Mouse (Mus musculus) forebrain, postnatal 0 days (tissue): ENCODE results near the gene Cckbr. TPM values are rescaled to one million over a fixed set of nuclear protein-coding genes. Genes with fewer than 3 reads are reported as not detected.

Experiments
- ATAC-seq: fragments of 200-750 bp; cut with Nextera tagmentation; 2 replicates; pipeline ENCODE4 v1.8.0; 2017; ENCODE audit warnings: mild to moderate bottlenecking, moderate library complexity
- DNase-seq: peaks from one replicate; pipeline ENCODE4 v3.0.0-alpha.2; 2015
- H3K27ac ChIP-seq: fragments of 300-500 bp; sonication (generic); 2 replicates; pipeline ENCODE4 v1.5.1; 2014; ENCODE audit warnings: low read depth, mild to moderate bottlenecking, antibody characterized with exemption, low read length, moderate library complexity, mixed read lengths
- H3K27me3 ChIP-seq: fragments of 300-500 bp; sonication (generic); 2 replicates; pipeline ENCODE4 v1.6.1; 2014; ENCODE audit warnings: mild to moderate bottlenecking, low read length, mixed read lengths; ENCODE audit not compliant: insufficient read depth
- H3K36me3 ChIP-seq: fragments of 300-500 bp; sonication (generic); 2 replicates; pipeline ENCODE4 v1.6.1; 2014; ENCODE audit warnings: mild to moderate bottlenecking, moderate library complexity; ENCODE audit not compliant: insufficient read depth
- H3K4me1 ChIP-seq: fragments of 300-500 bp; sonication (generic); 2 replicates; pipeline ENCODE4 v1.6.1; 2014; ENCODE audit warnings: antibody characterized with exemption; ENCODE audit not compliant: insufficient read depth
- H3K4me2 ChIP-seq: fragments of 300-500 bp; sonication (generic); 2 replicates; pipeline ENCODE4 v1.6.1; 2014; ENCODE audit warnings: low read depth, mild to moderate bottlenecking, moderate library complexity
- H3K4me3 ChIP-seq: fragments of 300-500 bp; sonication (generic); 2 replicates; pipeline ENCODE4 v1.5.1; 2014; ENCODE audit warnings: low read depth, low read length, mixed read lengths
- H3K9ac ChIP-seq: fragments of 300-500 bp; sonication (generic); 2 replicates; pipeline ENCODE4 v1.6.1; 2014; ENCODE audit warnings: mild to moderate bottlenecking
- H3K9me3 ChIP-seq: fragments of 300-500 bp; sonication (generic); 2 replicates; pipeline ENCODE4 v1.6.1; 2016; ENCODE audit warnings: low read length
- CTCF ChIP-seq: sonication (generic); IDR thresholded peaks from 2 replicates; pipeline ENCODE4 v1.5.1; 2016; ENCODE audit warnings: antibody characterized with exemption, control low read depth, low read depth
- WGBS: fragments of 180-500 bp; shearing (Covaris S2); extraction: QIAGEN DNeasy Blood & Tissue Kit; methylation state at CpG from one replicate; pipeline ENCODE4 v1.1.7; 2014; 5-methylcytosine and 5-hydroxymethylcytosine counted together
- polyA plus RNA-seq: library from polyadenylated mRNA; unstranded; fragments of >200 nt; fragmentation: Nextera tagmentation; extraction: Ambion mirVana; gene quantifications from 2 replicates; pipeline ENCODE4 v1.2.1, GENCODE M21; 2015
- total RNA-seq: library from RNA; depleted of rRNA; stranded (reverse); fragments of >200 nt; gene quantifications from 2 replicates; pipeline ENCODE4 v1.2.3, GENCODE M21; 2014; rRNA removed

The Cckbr gene
- total and polyA plus RNA-seq, 2 experiments from 2014 or later: 5.1 to 6.2 TPM

DNA sequence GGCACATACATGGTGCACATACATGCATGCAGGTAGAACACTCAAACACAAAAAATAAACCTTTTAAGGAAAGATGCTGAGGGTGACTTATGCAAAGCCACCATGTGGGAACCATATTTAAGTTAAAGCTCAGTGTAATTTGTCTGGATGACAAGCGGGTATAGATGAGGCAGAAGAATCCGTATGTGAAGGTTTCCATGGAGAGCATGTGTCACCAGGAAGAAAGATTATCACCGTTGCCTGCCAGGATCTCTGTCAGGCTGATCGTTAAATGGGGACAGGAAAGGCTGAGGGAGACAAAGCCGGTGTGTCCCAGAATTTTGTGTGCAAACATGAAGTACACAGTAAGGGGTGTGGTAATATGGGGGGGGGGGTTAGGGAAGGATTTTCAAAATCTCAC lies 89.0 kb downstream of the Cckbr start:
- Histone ChIP-seq H3K27ac (peak overlapping the region; percentile 45; the same call in 1 of the 2 replicates), H3K36me3 (no peaks in the 10 kb centered on the region), H3K4me3 (no peak overlapping the region), H3K9me3 (no peaks in the 10 kb centered on the region), H3K4me2 (no peak overlapping the region), H3K27me3 (no peaks in the 10 kb centered on the region), H3K9ac (no peak overlapping the region), H3K4me1 (peaks cover 15% of the 10 kb centered on the region; the same call in 1 of the 2 replicates)
- ATAC-seq: peak; percentile 40
- DNase-seq: peak; percentile 9
- 44% methylated on average over 5 of the region's 5 CpGs for WGBS
- no peak for TF ChIP-seq CTCF

GRCm38 (mm10) chr7:105515178-105515577 lies 89.6 kb downstream of the Cckbr start:
- 15% methylated on average over 5 of the region's 5 CpGs for WGBS
- no peaks in the 10 kb centered on the region for H3K9me3 ChIP-seq
- no peak overlapping the region for H3K4me2 ChIP-seq
- no peak overlapping the region for H3K27ac ChIP-seq
- no peak overlapping the region for H3K9ac ChIP-seq
- no peak overlapping the region for H3K4me3 ChIP-seq
- H3K27me3 ChIP-seq: no peaks in the 10 kb centered on the region
- ATAC-seq: 0 out of 2 replicates have a peak, but pooled peaks have one; percentile 15
- peak; percentile 71 for DNase-seq
- no peaks in the 10 kb centered on the region for H3K36me3 ChIP-seq
- H3K4me1 ChIP-seq: peaks cover 15% of the 10 kb centered on the region; the same call in 1 of the 2 replicates
- peak; percentile 92 for TF ChIP-seq CTCF

- peaks cover 15% of the 10 kb centered on the region; the same call in 1 of the 2 replicates for H3K4me1 ChIP-seq
- H3K27ac ChIP-seq: no peak overlapping the region
- H3K27me3 ChIP-seq: no peaks in the 10 kb centered on the region
- H3K9ac ChIP-seq: no peak overlapping the region
- no peak for DNase-seq
- 38% methylated on average over 9 of the region's 9 CpGs for WGBS
- H3K9me3 ChIP-seq: no peaks in the 10 kb centered on the region
- no peak overlapping the region for H3K4me2 ChIP-seq
- ATAC-seq: no peak
- H3K4me3 ChIP-seq: no peak overlapping the region
- no peaks in the 10 kb centered on the region for H3K36me3 ChIP-seq
- no peak for TF ChIP-seq CTCF
Measured at GRCm38 (mm10) chr7:105516669-105517360, 91.3 kb downstream of the Cckbr start.

DNA sequence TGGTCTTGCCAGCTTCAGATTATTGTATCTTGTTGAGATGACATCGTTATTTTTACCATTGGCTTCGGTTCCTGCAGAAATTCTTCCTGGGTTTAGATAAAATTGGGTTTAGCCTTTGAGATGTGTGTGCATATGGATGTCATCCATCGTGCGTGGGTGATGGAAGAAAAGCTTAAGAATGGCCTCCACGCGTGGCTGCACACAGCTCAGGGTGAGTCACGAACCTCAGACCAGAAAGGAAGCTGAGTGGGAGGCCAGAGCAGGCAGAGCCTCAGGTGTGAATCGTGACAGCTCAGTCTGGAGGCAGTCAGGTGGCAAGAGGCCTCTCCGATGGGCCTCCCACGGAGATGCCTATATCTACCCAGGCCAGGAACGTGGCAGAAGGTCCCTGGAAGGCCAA lies 93.8 kb downstream of the Cckbr start:
- ATAC-seq (no peak), DNase-seq (no peak)
- no peak overlapping the region for H3K4me2 ChIP-seq
- H3K9me3 ChIP-seq: no peaks in the 10 kb centered on the region
- H3K36me3 ChIP-seq: no peaks in the 10 kb centered on the region
- no peak for TF ChIP-seq CTCF
- H3K4me1 ChIP-seq: peaks cover 9% of the 10 kb centered on the region; the same call in 1 of the 2 replicates
- 68% methylated on average over 11 of the region's 11 CpGs for WGBS
- no peak overlapping the region for H3K9ac ChIP-seq
- H3K27me3 ChIP-seq: no peaks in the 10 kb centered on the region
- no peak overlapping the region for H3K4me3 ChIP-seq
- H3K27ac ChIP-seq: no peak overlapping the region

DNA sequence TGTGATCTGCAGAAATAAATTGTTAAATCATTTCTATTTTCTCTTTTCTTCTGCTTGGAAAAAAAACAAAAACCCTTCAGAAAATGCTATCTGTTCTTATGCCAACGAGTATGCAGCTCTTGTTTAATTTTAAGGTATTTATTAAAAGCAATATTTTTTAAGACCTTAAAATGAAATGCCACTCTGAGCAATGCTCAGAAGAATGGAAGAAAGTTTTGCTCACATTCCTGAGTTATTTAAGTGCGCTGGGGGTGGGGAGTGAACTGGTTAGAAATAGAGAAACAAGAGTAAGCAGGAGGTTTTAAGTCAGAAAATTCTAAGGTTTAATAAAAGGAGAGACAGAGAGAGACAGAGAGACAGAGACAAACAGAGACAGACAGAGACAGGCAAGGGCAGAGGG lies 94.2 kb downstream of the Cckbr start:
- Histone ChIP-seq H3K9ac (no peak overlapping the region), H3K4me1 (peaks cover 4% of the 10 kb centered on the region; the same call in 1 of the 2 replicates), H3K4me3 (no peak overlapping the region), H3K4me2 (no peak overlapping the region), H3K27me3 (no peaks in the 10 kb centered on the region), H3K27ac (no peak overlapping the region), H3K9me3 (no peaks in the 10 kb centered on the region), H3K36me3 (no peaks in the 10 kb centered on the region)
- DNase-seq: no peak
- no peak for TF ChIP-seq CTCF
- 83% methylated on average over 2 of the region's 2 CpGs for WGBS
- ATAC-seq: no peak

DNA sequence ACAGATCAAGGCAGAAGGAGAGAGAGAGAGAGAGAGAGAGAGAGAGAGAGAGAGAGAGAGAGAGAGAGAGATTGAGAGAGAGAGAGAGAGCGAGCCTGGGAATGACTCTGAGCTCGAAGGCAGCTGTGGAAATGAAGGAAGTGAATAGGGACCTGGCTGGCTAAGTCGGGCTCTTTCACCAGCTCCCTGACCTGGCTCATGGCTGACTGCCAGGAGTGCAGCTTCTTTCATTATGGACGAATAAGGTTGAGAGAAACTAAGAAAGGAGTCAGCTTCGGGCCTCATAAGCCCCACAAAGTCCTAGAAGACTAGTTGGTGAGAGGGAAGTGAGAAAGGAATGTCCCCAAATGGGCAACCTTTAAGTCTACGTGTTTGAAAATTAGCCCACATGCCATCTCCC lies 94.7 kb downstream of the Cckbr start:
- Histone ChIP-seq H3K27ac (no peak overlapping the region), H3K4me1 (peaks cover under 1% of the 10 kb centered on the region; the same call in 1 of the 2 replicates), H3K9me3 (no peaks in the 10 kb centered on the region), H3K27me3 (no peaks in the 10 kb centered on the region), H3K4me3 (no peak overlapping the region), H3K36me3 (no peaks in the 10 kb centered on the region), H3K4me2 (no peak overlapping the region), H3K9ac (no peak overlapping the region)
- ATAC-seq: no peak
- 32% methylated on average over 6 of the region's 6 CpGs for WGBS
- TF ChIP-seq CTCF: no peak
- DNase-seq: no peak

Other genes starting within 250 kb of the Cckbr start
- not detected in 2 replicates for gene Olfr685, start 239.7 kb upstream of the Cckbr start, total RNA-seq
- gene Olfr685, start 239.7 kb upstream of the Cckbr start, polyA plus RNA-seq: not detected in 2 replicates
- gene Olfr686, start 218.2 kb upstream of the Cckbr start, total RNA-seq: not detected in 2 replicates
- gene Olfr686, start 218.2 kb upstream of the Cckbr start, polyA plus RNA-seq: not detected in 2 replicates
- gene Olfr688, start 137.6 kb upstream of the Cckbr start, total RNA-seq: not detected in 2 replicates
- gene Olfr688, start 137.6 kb upstream of the Cckbr start, polyA plus RNA-seq: not detected in 2 replicates
- not detected in 2 replicates for gene Olfr689, start 114.6 kb upstream of the Cckbr start, total RNA-seq
- not detected in 2 replicates for gene Olfr689, start 114.6 kb upstream of the Cckbr start, polyA plus RNA-seq
- gene Olfr690, start 91.6 kb upstream of the Cckbr start, total RNA-seq: 0.10 TPM in 1 of 2 replicates, not detected in the other
- not detected in 2 replicates for gene Olfr690, start 91.6 kb upstream of the Cckbr start, polyA plus RNA-seq
- gene Olfr691, start 83.5 kb upstream of the Cckbr start, total RNA-seq: not detected in 2 replicates
- gene Olfr691, start 83.5 kb upstream of the Cckbr start, polyA plus RNA-seq: not detected in 2 replicates
- gene Olfr692, start 57.5 kb upstream of the Cckbr start, total RNA-seq: not detected in 2 replicates
- not detected in 2 replicates for gene Olfr692, start 57.5 kb upstream of the Cckbr start, polyA plus RNA-seq
- not detected in 2 replicates for gene Gm5901, start 50.7 kb upstream of the Cckbr start, total RNA-seq
- gene Gm5901, start 50.7 kb upstream of the Cckbr start, polyA plus RNA-seq: not detected in 2 replicates
- 28.0 and 42.1 TPM in 2 replicates for gene Fam160a2, start 25.7 kb upstream of the Cckbr start, total RNA-seq
- gene Fam160a2, start 25.7 kb upstream of the Cckbr start, polyA plus RNA-seq: 27.7 and 36.9 TPM in 2 replicates
- 0.29 and 0.38 TPM in 2 replicates for gene Cnga4, start 21.2 kb upstream of the Cckbr start, total RNA-seq
- gene Cnga4, start 21.2 kb upstream of the Cckbr start, polyA plus RNA-seq: 0.10 and 0.18 TPM in 2 replicates
- 28.6 and 30.9 TPM in 2 replicates for gene Cavin3, start 56.6 kb downstream of the Cckbr start, total RNA-seq
- 31.7 and 33.5 TPM in 2 replicates for gene Cavin3, start 56.6 kb downstream of the Cckbr start, polyA plus RNA-seq
- 100 and 124 TPM in 2 replicates for gene Smpd1, start 128.6 kb downstream of the Cckbr start, total RNA-seq
- 88.8 and 100 TPM in 2 replicates for gene Smpd1, start 128.6 kb downstream of the Cckbr start, polyA plus RNA-seq
- 451 and 455 TPM in 2 replicates for gene Apbb1, start 155.9 kb downstream of the Cckbr start, total RNA-seq
- 329 and 350 TPM in 2 replicates for gene Apbb1, start 155.9 kb downstream of the Cckbr start, polyA plus RNA-seq
- gene Hpx, start 174.4 kb downstream of the Cckbr start, total RNA-seq: not detected in 2 replicates
- gene Hpx, start 174.4 kb downstream of the Cckbr start, polyA plus RNA-seq: 0.17 and 0.21 TPM in 2 replicates
- gene Trim3, start 207.8 kb downstream of the Cckbr start, total RNA-seq: 142 and 160 TPM in 2 replicates
- 70.5 and 93.0 TPM in 2 replicates for gene Trim3, start 207.8 kb downstream of the Cckbr start, polyA plus RNA-seq
- 49.8 and 65.6 TPM in 2 replicates for gene Timm10b, start 214.3 kb downstream of the Cckbr start, total RNA-seq
- 160 and 167 TPM in 2 replicates for gene Timm10b, start 214.3 kb downstream of the Cckbr start, polyA plus RNA-seq
- gene Arfip2, start 214.7 kb downstream of the Cckbr start, total RNA-seq: 89.7 and 93.8 TPM in 2 replicates
- gene Arfip2, start 214.7 kb downstream of the Cckbr start, polyA plus RNA-seq: 88.6 and 93.4 TPM in 2 replicates
- gene Gm45799, start 214.8 kb downstream of the Cckbr start, total RNA-seq: 45.3 and 52.9 TPM in 2 replicates
- gene Gm45799, start 214.8 kb downstream of the Cckbr start, polyA plus RNA-seq: 34.2 and 41.2 TPM in 2 replicates
- gene Dnhd1, start 225.1 kb downstream of the Cckbr start, total RNA-seq: 1.8 and 4.6 TPM in 2 replicates
- 0.08 and 0.48 TPM in 2 replicates for gene Dnhd1, start 225.1 kb downstream of the Cckbr start, polyA plus RNA-seq